Mouse (Mus musculus): ENCODE measurements at regions not wholly inside any gene's neighbourhood (a gene's known extent, or its start where the extent isn't known, plus 50 kb on each side); places are given as distances from the start of the nearest gene placed in this dataset.

DNA sequence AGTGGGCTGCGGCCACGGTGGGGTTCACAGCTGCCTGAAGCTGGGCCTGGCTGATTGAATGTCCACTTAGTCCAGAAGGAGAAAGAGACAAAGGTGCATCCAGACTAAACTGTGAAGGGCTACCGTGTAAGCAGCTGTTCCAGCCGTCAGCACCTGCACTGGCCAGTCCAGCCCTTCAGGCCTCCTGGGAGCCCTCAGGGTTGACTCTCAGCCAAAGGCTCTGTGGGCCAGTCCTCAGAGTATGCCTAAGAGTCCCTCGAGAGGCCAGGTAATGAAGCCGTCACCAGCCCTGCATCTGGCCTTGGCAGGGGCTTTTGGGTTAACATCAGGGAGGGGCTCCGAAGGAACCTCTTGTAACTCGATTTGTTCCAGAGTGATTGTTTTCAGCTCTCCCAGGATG, 187.4 kb downstream of the Gpd2 start:
- H3K4me2 ChIP-seq = no peak overlapping the region
- no peak overlapping the region for H3K9ac ChIP-seq
- H3K36me3 ChIP-seq = no peaks in the 10 kb centered on the region
- WGBS = 91% methylated on average over 8 of the region's 8 CpGs
- H3K4me3 ChIP-seq = no peak overlapping the region
- H3K9me3 ChIP-seq = peaks cover 3% of the 10 kb centered on the region; the same call in 1 of the 2 replicates
- ATAC-seq (ENCODE audit: low FRiP score) = no peak
- H3K4me1 ChIP-seq (replicated peaks) = no peaks in the 10 kb centered on the region
- no peaks in the 10 kb centered on the region for H3K27me3 ChIP-seq
- H3K27ac ChIP-seq = no peak overlapping the region

DNA sequence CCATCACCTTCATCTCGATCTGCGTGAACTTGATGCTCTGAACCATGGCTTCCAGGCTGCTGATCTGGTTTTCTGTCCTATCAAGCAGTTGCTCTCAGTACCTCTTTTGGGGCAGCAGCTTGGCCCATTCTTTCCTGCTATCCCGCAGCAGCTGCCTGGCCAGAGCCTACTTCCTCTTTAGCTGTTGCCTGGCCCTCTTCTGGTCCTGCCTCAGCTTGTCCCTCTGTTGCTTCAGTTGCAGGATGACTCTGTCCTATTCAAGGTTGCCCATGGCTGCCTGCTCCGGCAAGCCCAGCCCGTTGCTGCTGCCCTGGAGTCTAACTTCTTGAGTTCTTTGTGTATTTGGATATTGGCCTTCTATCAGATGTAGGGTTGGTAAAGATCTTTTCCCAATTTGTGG, 188.0 kb downstream of the Gpd2 start:
- Histone ChIP-seq H3K4me2 (no peak overlapping the region), H3K9ac (no peak overlapping the region), H3K4me1 (replicated peaks) (no peaks in the 10 kb centered on the region), H3K4me3 (no peak overlapping the region), H3K9me3 (peaks cover 3% of the 10 kb centered on the region; the same call in 1 of the 2 replicates), H3K27me3 (no peaks in the 10 kb centered on the region), H3K36me3 (no peaks in the 10 kb centered on the region), H3K27ac (no peak overlapping the region)
- no peak for ATAC-seq (ENCODE audit: low FRiP score)
- WGBS = 94% methylated on average over 5 of the region's 5 CpGs

DNA sequence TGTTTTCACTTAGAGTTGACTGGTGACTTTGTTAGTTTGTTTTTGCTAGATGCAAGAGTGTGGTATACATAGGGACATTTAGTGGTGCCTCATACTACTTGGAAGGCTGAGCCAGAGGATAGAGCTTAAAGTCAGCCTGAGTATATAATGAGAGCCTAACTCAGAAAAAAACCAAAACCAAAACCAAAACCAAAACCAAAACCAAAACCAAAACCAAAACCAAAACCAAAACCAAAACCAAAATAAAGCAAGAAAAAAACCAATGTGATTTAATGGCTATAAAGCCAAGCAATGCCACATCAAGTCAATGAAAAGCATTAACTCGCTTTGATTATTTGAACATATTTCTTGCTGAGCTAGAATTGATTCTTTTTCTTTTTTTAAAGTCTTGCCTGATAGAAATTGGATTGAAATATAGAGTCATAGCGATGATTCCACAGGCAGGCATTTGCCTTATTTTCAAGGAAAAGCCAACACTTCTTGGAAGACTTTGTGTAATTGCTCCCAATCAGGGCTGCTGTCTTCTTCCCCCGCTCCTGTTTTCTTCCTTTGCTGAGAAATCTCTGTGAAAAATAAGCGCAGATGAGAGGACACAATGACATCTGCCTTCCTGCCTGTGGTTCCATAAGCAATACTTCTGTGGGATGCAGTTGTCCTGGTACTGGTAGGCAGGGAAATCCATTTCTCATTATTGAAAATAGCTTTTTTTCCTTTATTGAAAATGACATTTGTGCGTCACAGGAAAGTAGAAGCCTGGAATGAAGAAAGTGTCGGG, 213.7 kb downstream of the Gpd2 start:
- H3K27ac ChIP-seq = no peak overlapping the region
- no peaks in the 10 kb centered on the region for H3K4me1 ChIP-seq (replicated peaks)
- H3K4me2 ChIP-seq = no peak overlapping the region
- H3K9me3 ChIP-seq = no peaks in the 10 kb centered on the region
- H3K36me3 ChIP-seq = no peaks in the 10 kb centered on the region
- WGBS = 90% methylated on average over 6 of the region's 6 CpGs
- no peak overlapping the region for H3K4me3 ChIP-seq
- ATAC-seq (ENCODE audit: low FRiP score) = no peak
- H3K9ac ChIP-seq = no peak overlapping the region
- H3K27me3 ChIP-seq = no peaks in the 10 kb centered on the region

DNA sequence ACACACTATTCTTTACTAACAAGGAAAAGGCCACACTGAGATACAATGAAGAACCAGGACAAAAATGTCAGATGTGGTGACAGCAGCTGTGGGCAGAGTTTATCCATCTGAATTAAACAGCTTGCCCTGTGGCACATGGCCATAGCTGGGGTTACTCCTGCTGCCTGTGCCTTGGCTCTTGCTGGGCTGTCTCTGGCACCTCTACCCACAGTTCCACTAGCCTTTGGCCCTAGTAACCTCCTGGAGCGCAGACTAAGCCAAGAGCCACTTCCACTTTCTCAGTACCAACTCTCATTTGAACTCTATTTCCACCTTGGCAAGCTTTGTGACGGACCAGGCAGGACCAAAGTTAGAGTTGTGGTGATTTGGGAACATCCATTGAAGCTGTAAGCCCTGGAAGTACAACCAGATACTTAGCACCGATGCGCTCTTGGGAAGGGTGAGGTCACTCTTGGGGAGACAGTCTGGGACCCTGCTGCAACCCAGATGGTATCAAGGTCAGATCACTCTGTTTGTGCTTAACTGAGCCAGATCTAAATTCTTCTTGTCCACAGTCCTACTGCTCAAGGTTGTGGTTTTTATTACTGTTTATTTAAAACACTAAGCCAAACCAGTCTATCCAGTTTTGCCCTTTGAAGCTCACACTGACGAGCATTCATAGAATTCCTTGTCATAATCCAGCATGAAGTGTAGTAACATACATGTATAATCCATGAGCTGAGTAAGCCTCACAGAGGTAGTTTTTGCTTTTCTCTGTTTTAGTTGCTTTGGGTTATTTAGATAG, 216.7 kb downstream of the Gpd2 start:
- no peak for ATAC-seq (ENCODE audit: low FRiP score)
- Histone ChIP-seq H3K27me3 (no peaks in the 10 kb centered on the region), H3K4me1 (replicated peaks) (no peaks in the 10 kb centered on the region), H3K9me3 (no peaks in the 10 kb centered on the region), H3K4me2 (no peak overlapping the region), H3K9ac (no peak overlapping the region), H3K27ac (no peak overlapping the region), H3K36me3 (no peaks in the 10 kb centered on the region), H3K4me3 (no peak overlapping the region)
- 96% methylated on average over 5 of the region's 5 CpGs for WGBS

DNA sequence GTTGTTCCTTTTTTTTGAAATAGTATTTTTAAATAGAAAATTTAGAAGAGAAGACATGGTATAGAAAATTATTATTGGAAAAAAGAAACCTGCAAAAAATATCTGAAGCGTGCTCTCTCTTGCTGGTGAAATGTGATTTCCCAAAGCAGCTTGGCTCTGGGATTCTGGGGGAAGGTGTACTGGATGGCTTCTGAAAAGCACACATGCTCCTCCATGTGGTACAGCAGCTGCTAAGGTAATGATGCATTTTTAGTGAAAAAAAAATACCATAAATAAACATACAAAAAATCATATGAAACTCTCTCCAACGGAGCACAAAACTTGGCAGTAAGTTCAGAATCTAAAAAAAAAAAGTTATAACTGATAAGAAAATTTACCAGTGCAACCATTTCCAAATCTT, 222.5 kb downstream of the Gpd2 start:
- H3K27ac ChIP-seq = no peak overlapping the region
- no peaks in the 10 kb centered on the region for H3K4me1 ChIP-seq (replicated peaks)
- 88% methylated on average over 2 of the region's 2 CpGs for WGBS
- ATAC-seq (ENCODE audit: low FRiP score) = no peak
- no peaks in the 10 kb centered on the region for H3K27me3 ChIP-seq
- no peaks in the 10 kb centered on the region for H3K9me3 ChIP-seq
- no peak overlapping the region for H3K4me3 ChIP-seq
- no peaks in the 10 kb centered on the region for H3K36me3 ChIP-seq
- H3K4me2 ChIP-seq = no peak overlapping the region
- no peak overlapping the region for H3K9ac ChIP-seq

DNA sequence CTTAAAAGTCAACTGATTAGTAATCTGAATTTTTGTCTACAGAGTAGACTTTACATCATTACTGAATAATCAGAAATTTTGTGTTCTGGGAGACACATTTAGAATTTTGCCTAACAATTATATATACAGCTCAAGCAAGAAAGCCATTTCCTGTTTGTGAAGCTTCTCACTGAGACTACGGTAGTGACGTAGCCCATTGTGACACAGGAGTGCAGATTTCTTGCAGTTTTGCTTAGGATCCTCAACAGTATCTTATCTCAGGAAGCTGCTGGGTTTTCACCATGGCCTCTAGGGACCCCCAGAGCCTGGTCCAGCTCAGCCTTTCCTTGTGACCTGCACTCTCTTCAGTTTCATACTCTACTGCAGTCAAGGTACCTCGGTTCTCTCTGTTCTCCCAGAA, 236.4 kb downstream of the Gpd2 start:
- H3K9ac ChIP-seq = no peak overlapping the region
- no peaks in the 10 kb centered on the region for H3K27me3 ChIP-seq
- H3K27ac ChIP-seq = no peak overlapping the region
- H3K4me2 ChIP-seq = no peak overlapping the region
- WGBS = 83% methylated on average over 3 of the region's 3 CpGs
- no peak overlapping the region for H3K4me3 ChIP-seq
- no peaks in the 10 kb centered on the region for H3K36me3 ChIP-seq
- H3K9me3 ChIP-seq = no peaks in the 10 kb centered on the region
- no peak for ATAC-seq (ENCODE audit: low FRiP score)
- H3K4me1 ChIP-seq (replicated peaks) = no peaks in the 10 kb centered on the region

DNA sequence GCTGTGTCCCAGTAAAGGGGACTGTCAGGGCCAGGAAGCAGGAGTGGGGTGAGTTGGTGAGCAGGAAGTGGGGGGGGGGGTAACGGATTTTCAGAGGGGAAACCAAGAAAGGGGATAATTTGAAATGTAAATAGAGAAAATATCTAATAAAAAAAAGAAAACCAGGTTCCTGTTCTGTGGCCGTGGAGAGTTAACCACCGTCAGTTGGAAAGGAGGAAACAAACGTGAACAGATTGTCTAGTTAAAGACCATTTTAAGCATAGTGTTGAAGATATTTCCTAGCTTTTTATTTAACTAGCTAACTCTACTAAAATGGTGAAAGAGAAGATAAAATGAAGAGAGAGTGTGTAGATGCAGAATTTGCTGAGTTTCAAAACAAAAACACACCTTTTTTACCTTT, 254.7 kb downstream of the Gpd2 start:
- H3K36me3 ChIP-seq = no peaks in the 10 kb centered on the region
- ATAC-seq (ENCODE audit: low FRiP score) = no peak
- no peaks in the 10 kb centered on the region for H3K9me3 ChIP-seq
- H3K4me3 ChIP-seq = no peak overlapping the region
- H3K4me2 ChIP-seq = no peak overlapping the region
- no peak overlapping the region for H3K9ac ChIP-seq
- WGBS = 86% methylated on average over 4 of the region's 4 CpGs
- no peaks in the 10 kb centered on the region for H3K27me3 ChIP-seq
- H3K27ac ChIP-seq = no peak overlapping the region
- no peaks in the 10 kb centered on the region for H3K4me1 ChIP-seq (replicated peaks)

DNA sequence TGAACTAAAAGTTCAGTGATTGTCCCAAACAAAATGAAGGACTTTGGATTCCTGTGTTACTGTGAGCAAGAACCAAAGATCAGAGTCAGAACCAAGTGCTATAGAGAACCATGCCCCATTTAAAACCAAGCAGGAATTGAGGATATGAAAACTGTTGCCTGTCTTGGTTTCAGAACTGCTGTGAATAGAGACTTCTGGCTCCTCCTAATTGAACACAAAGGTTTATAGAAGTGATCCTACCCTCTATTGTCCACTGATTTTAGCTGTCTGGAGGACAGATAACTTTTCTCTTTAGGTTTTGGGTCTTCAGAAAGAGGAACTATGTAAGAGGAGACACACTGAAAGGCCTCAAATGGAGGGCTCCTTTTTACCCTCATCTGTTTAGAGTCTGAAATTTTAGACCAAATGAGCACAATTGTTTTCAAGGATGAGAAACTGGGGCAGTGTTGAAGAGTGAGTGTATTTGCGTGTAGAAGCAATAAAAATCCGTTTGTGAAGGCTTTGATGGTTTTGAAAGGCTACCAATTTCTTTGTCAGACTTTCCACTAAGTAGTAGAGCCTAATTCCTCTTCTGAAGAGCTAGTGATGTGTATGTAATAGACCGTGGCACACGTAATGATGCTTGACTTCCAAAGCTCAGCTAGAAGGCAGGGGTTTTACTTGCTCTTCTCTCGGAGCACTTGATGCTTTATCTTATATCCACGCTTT, 255.6 kb downstream of the Gpd2 start:
- Histone ChIP-seq H3K36me3 (no peaks in the 10 kb centered on the region), H3K27ac (no peak overlapping the region), H3K4me3 (no peak overlapping the region), H3K9ac (no peak overlapping the region), H3K27me3 (no peaks in the 10 kb centered on the region), H3K4me1 (replicated peaks) (no peaks in the 10 kb centered on the region), H3K9me3 (no peaks in the 10 kb centered on the region), H3K4me2 (no peak overlapping the region)
- 57% methylated on average over 6 of the region's 6 CpGs for WGBS
- ATAC-seq (ENCODE audit: low FRiP score) = no peak

DNA sequence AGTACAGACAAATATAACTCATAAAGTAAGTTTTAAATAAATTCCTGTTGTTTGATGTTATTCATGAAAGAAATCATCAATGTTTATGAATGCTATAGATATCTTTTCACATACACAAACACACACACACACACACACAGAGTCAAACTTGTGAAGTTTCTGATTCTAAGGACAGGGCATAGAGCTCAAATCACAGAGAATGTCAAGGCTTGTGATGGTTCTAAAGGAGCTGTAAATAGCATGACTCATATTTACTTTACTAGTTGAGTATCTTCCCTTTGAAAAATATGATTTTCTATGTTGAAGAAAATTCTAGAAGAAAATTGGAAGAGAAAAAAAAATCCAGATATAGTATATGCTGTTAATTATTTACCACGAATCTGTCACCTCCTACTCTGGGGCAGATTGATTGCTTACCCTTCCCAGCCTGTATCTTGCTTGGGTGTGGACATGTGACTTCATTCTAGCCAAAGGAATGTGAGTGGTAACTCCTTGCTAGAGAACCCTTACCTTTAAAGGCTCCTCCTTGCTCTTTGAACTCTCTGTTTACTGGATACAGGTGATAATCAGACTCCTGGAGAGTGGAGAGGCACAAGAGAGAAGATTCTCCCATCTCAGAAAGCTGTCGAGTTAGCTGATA, 259.0 kb downstream of the Gpd2 start:
- 70% methylated on average over 2 of the region's 2 CpGs for WGBS
- Histone ChIP-seq H3K27ac (no peak overlapping the region), H3K9ac (no peak overlapping the region), H3K9me3 (no peaks in the 10 kb centered on the region), H3K4me1 (replicated peaks) (no peaks in the 10 kb centered on the region), H3K4me3 (no peak overlapping the region), H3K27me3 (no peaks in the 10 kb centered on the region), H3K4me2 (no peak overlapping the region), H3K36me3 (no peaks in the 10 kb centered on the region)
- no peak for ATAC-seq (ENCODE audit: low FRiP score)

DNA sequence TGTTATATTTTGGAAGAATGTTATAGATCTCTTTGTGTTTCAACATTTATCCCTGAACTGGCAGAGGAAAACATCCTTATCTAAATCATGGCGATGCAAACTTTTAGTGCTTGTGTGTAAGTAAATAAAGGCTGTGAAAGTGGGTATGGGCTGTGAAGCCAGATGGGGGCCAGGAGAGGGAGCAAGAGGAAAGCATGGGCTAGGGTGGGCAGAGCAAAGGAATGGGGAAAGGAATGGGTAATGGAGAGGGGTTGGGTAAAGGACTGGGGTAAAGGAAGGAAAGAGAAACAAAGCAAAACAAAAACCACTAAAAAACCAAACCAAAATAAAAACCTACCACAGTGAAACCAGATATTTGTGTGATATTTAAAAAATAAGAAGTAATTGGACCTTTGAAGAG, 260.5 kb downstream of the Gpd2 start:
- H3K27ac ChIP-seq = no peak overlapping the region
- no peak overlapping the region for H3K4me2 ChIP-seq
- no peaks in the 10 kb centered on the region for H3K9me3 ChIP-seq
- H3K36me3 ChIP-seq = no peaks in the 10 kb centered on the region
- H3K9ac ChIP-seq = no peak overlapping the region
- H3K27me3 ChIP-seq = no peaks in the 10 kb centered on the region
- H3K4me3 ChIP-seq = no peak overlapping the region
- no peaks in the 10 kb centered on the region for H3K4me1 ChIP-seq (replicated peaks)
- WGBS = 70% methylated on average over 1 of the region's 1 CpGs
- ATAC-seq (ENCODE audit: low FRiP score) = no peak

DNA sequence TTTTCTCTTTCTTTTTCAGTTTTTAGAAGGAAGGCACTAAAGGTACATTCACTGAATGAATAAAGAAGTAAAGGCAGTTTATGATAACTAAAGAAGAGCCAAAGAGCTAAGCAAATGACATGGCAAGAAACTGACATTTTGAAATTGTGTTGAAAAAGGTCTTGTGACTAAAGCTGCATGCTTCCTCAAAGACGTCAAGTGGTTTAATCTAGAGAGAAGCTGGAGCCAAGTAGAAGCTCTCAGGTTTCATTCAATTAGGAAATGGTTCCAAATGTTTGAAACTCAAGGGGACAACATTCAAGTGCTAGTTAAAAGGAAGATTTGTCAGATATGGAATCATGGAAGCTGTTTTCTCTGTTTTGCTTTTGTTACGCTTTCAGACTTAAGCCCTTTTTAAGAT, 267.2 kb downstream of the Gpd2 start:
- Histone ChIP-seq H3K9ac (no peak overlapping the region), H3K9me3 (no peaks in the 10 kb centered on the region), H3K27me3 (no peaks in the 10 kb centered on the region), H3K4me2 (no peak overlapping the region), H3K4me3 (no peak overlapping the region), H3K4me1 (replicated peaks) (no peaks in the 10 kb centered on the region), H3K36me3 (no peaks in the 10 kb centered on the region), H3K27ac (no peak overlapping the region)
- no peak for ATAC-seq (ENCODE audit: low FRiP score)
- WGBS = 84% methylated on average over 2 of the region's 2 CpGs

DNA sequence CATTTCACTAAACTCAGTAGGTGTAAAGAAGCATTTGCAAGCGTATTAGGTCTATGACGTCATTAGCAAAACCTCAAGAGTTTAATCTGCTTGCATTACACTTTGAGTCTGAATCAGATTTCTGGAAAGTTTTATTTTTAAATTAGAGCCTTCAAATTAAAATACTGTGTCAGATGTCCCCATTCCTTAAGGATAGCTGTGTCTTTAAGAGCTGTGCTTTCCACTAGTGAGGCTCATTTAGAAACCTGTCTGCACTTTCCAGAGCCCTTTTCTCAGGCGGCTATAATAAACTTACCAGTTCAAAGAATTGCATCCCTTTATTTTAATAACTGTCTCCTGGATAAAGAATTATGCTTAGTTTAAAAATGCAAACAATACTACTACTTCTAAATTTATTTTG, 285.0 kb downstream of the Gpd2 start:
- no peak for ATAC-seq (ENCODE audit: low FRiP score)
- no peak overlapping the region for H3K27ac ChIP-seq
- no peaks in the 10 kb centered on the region; the same call in 1 of the 2 replicates for H3K4me1 ChIP-seq (replicated peaks)
- no peaks in the 10 kb centered on the region for H3K36me3 ChIP-seq
- WGBS = 62% methylated on average over 3 of the region's 3 CpGs
- no peaks in the 10 kb centered on the region for H3K27me3 ChIP-seq
- no peaks in the 10 kb centered on the region for H3K9me3 ChIP-seq
- no peak overlapping the region for H3K9ac ChIP-seq
- no peak overlapping the region for H3K4me3 ChIP-seq
- no peak overlapping the region for H3K4me2 ChIP-seq
